Mouse (Mus musculus) limb, embryonic 13.5 days (tissue): ENCODE results near the gene Cacnb4. TPM values are rescaled to one million over a fixed set of nuclear protein-coding genes. Genes with fewer than 3 reads are reported as not detected.
A peak's percentile ranks its signal among the peaks of the same experiment; 100 is the strongest.

Source experiments
- ATAC-seq: fragments of 200-750 bp; cut with Nextera tagmentation; 2 replicates; pipeline ENCODE4 v1.8.0; 2017; ENCODE audit warnings: low read depth, moderate number of reproducible peaks, moderate TSS enrichment; ENCODE audit not compliant: low FRiP score
- H3K27ac ChIP-seq: fragments of 300-500 bp; sonication (generic); 2 replicates; pipeline ENCODE4 v1.5.1; 2015; ENCODE audit warnings: inconsistent platforms, mild to moderate bottlenecking, moderate library complexity
- H3K27me3 ChIP-seq: fragments of 300-500 bp; sonication (generic); 2 replicates; pipeline ENCODE4 v1.6.1; 2015; ENCODE audit warnings: mild to moderate bottlenecking, inconsistent platforms
- H3K36me3 ChIP-seq: fragments of 300-500 bp; sonication (generic); 2 replicates; pipeline ENCODE4 v1.6.1; 2015; ENCODE audit warnings: inconsistent platforms, mild to moderate bottlenecking, moderate library complexity
- H3K4me1 ChIP-seq: fragments of 300-500 bp; sonication (generic); 2 replicates; pipeline ENCODE4 v1.6.1; 2015; ENCODE audit warnings: inconsistent platforms
- H3K4me2 ChIP-seq: fragments of 300-500 bp; sonication (generic); replicated peaks from 2 replicates; pipeline ENCODE4 v1.6.1; 2015; ENCODE audit warnings: inconsistent platforms, mild to moderate bottlenecking, moderate library complexity
- H3K4me3 ChIP-seq: fragments of 300-500 bp; sonication (generic); 2 replicates; pipeline ENCODE4 v1.5.1; 2015; ENCODE audit warnings: moderate library complexity, mild to moderate bottlenecking, inconsistent platforms
- H3K9ac ChIP-seq: fragments of 300-500 bp; sonication (generic); 2 replicates; pipeline ENCODE4 v1.6.1; 2015; ENCODE audit warnings: mild to moderate bottlenecking, inconsistent platforms
- H3K9me3 ChIP-seq: fragments of 300-500 bp; sonication (generic); 2 replicates; pipeline ENCODE4 v1.6.1; 2016; ENCODE audit warnings: inconsistent platforms
- WGBS: fragments of 180-500 bp; shearing (Covaris S2); methylation state at CpG from one replicate; pipeline ENCODE4 v1.1.7; 2015; 5-methylcytosine and 5-hydroxymethylcytosine counted together
- polyA plus RNA-seq: library from polyadenylated mRNA; unstranded; fragments of >200 nt; fragmentation: Nextera tagmentation; extraction: Ambion mirVana; gene quantifications from 2 replicates; pipeline ENCODE4 v1.2.1, GENCODE M21; 2015

The Cacnb4 gene
- 1.3 and 1.6 TPM in 2 replicates for polyA plus RNA-seq

GRCm38 (mm10) chr2:52676023-52676912, at the start of gene Cacnb4:
TSS of gene Cacnb4 (minus strand) at chr2:52676831.
- under 1% methylated on average over 59 of the region's 77 CpGs for WGBS
- no peaks in the 10 kb centered on the region for H3K36me3 ChIP-seq
- H3K4me1 ChIP-seq = peaks cover 18% of the 10 kb centered on the region
- peak within 1 kb of the TSS; percentile 97 for H3K4me2 ChIP-seq
- H3K4me3 ChIP-seq = peak within 1 kb of the TSS; percentile 67
- ATAC-seq = peak; percentile 89
- peak within 1 kb of the TSS; percentile 74 for H3K9ac ChIP-seq
- no peak within 1 kb of the TSS for H3K27ac ChIP-seq
- H3K9me3 ChIP-seq = no peaks in the 10 kb centered on the region
- H3K27me3 ChIP-seq = peaks cover 47% of the 10 kb centered on the region

DNA sequence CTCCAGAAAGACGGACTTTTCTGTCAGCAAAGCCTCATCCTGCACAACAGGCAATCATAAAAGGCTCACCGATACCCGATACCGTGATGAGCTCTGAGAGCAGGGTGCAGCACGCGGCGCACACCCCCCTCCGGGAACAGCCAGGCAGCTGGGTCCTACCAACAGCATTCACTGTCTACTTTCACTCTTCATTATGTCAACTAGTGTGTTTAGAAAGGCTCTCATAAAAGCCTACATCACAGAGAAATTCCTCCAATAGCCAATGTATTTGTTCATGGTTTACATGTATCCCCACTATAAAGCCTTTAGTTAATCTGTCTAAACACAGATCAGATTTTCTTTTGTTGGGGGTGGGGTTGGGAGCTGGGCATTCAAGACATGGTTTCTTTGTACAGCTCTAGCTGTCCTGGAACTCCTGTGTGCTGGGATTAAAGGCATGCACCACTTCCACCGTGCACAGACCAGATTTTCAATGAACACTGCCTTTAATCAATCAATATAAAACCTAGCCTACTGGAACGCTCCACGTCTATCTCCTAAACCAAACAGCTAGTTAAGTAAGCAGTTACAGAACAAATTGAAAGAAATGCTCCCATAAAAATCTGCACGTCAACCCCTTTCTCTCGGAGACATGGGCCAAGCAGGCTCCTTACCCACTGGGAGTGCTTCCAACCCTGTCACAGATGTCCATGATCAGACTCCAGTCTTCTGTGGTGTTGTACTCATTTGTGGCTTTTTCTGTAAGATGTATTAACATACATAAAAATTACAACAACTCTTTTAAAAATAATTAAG, 43.8 kb upstream of the Cacnb4 start:
- Histone ChIP-seq H3K9me3 (no peaks in the 10 kb centered on the region), H3K9ac (no peak overlapping the region), H3K4me1 (0 out of 2 replicates have a peak, but pooled peaks cover 4% of the 10 kb centered on the region), H3K36me3 (no peaks in the 10 kb centered on the region), H3K4me2 (no peak overlapping the region), H3K27ac (no peak overlapping the region), H3K27me3 (no peaks in the 10 kb centered on the region), H3K4me3 (no peak overlapping the region)
- WGBS = 37% methylated on average over 13 of the region's 13 CpGs
- no peak; the same call in 1 of the 2 replicates for ATAC-seq

- Histone ChIP-seq H3K9ac (no peak overlapping the region), H3K36me3 (peaks cover 27% of the 10 kb centered on the region), H3K9me3 (no peaks in the 10 kb centered on the region), H3K27me3 (no peaks in the 10 kb centered on the region), H3K4me2 (no peak overlapping the region), H3K4me3 (no peak overlapping the region), H3K27ac (no peak overlapping the region), H3K4me1 (0 out of 2 replicates have a peak, but pooled peaks cover 4% of the 10 kb centered on the region)
- 95% methylated on average over 5 of the region's 5 CpGs for WGBS
- ATAC-seq = no peak
Measured at GRCm38 (mm10) chr2:52717076-52717475, 40.4 kb upstream of the Cacnb4 start.

GRCm38 (mm10) chr2:52715538-52715937, 38.9 kb upstream of the Cacnb4 start:
- H3K4me1 ChIP-seq = 0 out of 2 replicates have a peak, but pooled peaks cover 4% of the 10 kb centered on the region
- H3K4me2 ChIP-seq = no peak overlapping the region
- H3K9me3 ChIP-seq = no peaks in the 10 kb centered on the region
- no peak for ATAC-seq
- 91% methylated on average over 6 of the region's 6 CpGs for WGBS
- H3K36me3 ChIP-seq = peaks cover 28% of the 10 kb centered on the region
- no peak overlapping the region for H3K9ac ChIP-seq
- no peak overlapping the region for H3K27ac ChIP-seq
- H3K4me3 ChIP-seq = no peak overlapping the region
- H3K27me3 ChIP-seq = no peaks in the 10 kb centered on the region

DNA sequence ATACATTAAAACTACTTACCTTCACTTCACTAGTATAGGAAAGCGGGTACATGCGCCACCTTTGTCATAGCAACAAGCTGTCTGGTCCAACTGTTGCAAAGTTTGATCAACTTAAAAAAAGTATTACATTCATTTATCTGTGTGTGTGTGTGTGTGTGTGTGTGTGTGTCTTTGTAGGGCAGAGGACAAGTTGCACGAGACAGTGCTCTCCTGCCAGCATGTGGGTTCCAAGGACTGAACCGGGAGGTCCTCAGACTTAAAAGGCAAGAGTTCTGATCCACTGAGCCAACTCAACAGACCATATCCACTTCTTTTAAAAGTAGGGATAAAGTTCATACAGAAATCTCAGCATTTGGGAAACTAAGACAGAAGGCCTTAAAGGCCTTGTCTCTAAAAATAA, 37.5 kb upstream of the Cacnb4 start:
- no peak for ATAC-seq
- Histone ChIP-seq H3K27me3 (no peaks in the 10 kb centered on the region), H3K9me3 (no peaks in the 10 kb centered on the region), H3K36me3 (peaks cover 42% of the 10 kb centered on the region), H3K27ac (no peak overlapping the region), H3K4me3 (no peak overlapping the region), H3K4me2 (no peak overlapping the region), H3K4me1 (no peaks in the 10 kb centered on the region), H3K9ac (no peak overlapping the region)
- 92% methylated on average over 4 of the region's 4 CpGs for WGBS

DNA sequence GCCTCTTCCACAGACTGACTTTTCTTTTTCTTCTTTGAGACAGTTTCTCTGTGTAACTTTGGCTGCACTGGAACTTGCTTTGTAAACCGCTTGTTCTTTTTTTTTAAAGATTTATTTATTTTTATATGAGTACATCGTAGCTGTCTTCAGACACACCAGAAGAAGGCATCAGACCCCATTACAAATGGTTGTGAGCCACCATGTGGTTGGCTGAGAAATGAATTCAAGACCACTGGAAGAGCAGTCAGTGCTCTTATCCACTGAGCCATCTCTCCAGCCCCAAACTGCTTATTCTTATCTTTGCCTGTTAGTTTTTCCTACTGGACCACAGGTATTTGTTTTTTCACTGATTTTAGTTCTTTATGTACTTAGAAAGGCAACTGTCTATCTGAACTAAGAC, 34.2 kb upstream of the Cacnb4 start:
- Histone ChIP-seq H3K4me2 (no peak overlapping the region), H3K36me3 (peaks cover 57% of the 10 kb centered on the region), H3K9ac (no peak overlapping the region), H3K27me3 (no peaks in the 10 kb centered on the region), H3K4me3 (no peak overlapping the region), H3K27ac (no peak overlapping the region), H3K4me1 (no peaks in the 10 kb centered on the region), H3K9me3 (no peaks in the 10 kb centered on the region)
- ATAC-seq = no peak
- 89% methylated on average over 2 of the region's 2 CpGs for WGBS

GRCm38 (mm10) chr2:52709417-52709816, 32.8 kb upstream of the Cacnb4 start:
- Histone ChIP-seq H3K27ac (no peak overlapping the region), H3K27me3 (no peaks in the 10 kb centered on the region), H3K4me2 (no peak overlapping the region), H3K36me3 (peaks cover 58% of the 10 kb centered on the region), H3K4me1 (no peaks in the 10 kb centered on the region), H3K4me3 (no peak overlapping the region), H3K9ac (no peak overlapping the region), H3K9me3 (no peaks in the 10 kb centered on the region)
- 90% methylated on average over 5 of the region's 5 CpGs for WGBS
- no peak for ATAC-seq

- WGBS = 86% methylated on average over 11 of the region's 11 CpGs
- Histone ChIP-seq H3K4me2 (no peak overlapping the region), H3K4me3 (no peak overlapping the region), H3K27ac (no peak overlapping the region), H3K27me3 (no peaks in the 10 kb centered on the region), H3K9me3 (no peaks in the 10 kb centered on the region), H3K4me1 (no peaks in the 10 kb centered on the region), H3K9ac (no peak overlapping the region), H3K36me3 (peaks cover 41% of the 10 kb centered on the region)
- ATAC-seq = no peak
Measured at GRCm38 (mm10) chr2:52701368-52702036, 24.9 kb upstream of the Cacnb4 start.

DNA sequence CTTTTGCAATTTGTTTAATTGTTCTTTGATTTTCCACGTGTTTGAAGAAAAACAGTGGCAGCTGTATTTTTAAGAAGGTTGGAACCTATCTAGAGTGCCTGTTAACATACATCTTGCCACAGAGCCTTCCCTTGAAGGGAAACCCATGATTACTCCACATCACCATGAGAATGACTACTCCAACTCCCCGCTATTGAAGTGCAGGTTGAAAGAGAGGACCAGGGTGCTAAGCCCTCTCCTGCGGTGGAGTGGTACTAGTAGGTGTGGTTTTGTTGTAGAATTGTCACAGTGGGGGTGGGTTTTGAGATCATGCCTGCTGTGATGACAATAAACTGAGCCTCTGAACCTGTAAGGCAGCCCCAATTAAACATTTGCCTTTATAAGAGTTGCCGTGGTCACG, 23.7 kb upstream of the Cacnb4 start:
- Histone ChIP-seq H3K27ac (no peak overlapping the region), H3K4me2 (no peak overlapping the region), H3K27me3 (no peaks in the 10 kb centered on the region), H3K4me3 (no peak overlapping the region), H3K4me1 (no peaks in the 10 kb centered on the region), H3K9me3 (no peaks in the 10 kb centered on the region), H3K9ac (no peak overlapping the region), H3K36me3 (peaks cover 36% of the 10 kb centered on the region)
- 53% methylated on average over 5 of the region's 5 CpGs for WGBS
- no peak for ATAC-seq

GRCm38 (mm10) chr2:52694604-52695003, 18.0 kb upstream of the Cacnb4 start:
- Histone ChIP-seq H3K9me3 (no peaks in the 10 kb centered on the region), H3K27ac (no peak overlapping the region), H3K27me3 (no peaks in the 10 kb centered on the region), H3K4me2 (no peak overlapping the region), H3K9ac (no peak overlapping the region), H3K4me3 (no peak overlapping the region), H3K36me3 (peaks cover 22% of the 10 kb centered on the region), H3K4me1 (no peaks in the 10 kb centered on the region)
- WGBS = 78% methylated on average over 6 of the region's 6 CpGs
- ATAC-seq = no peak

- ATAC-seq = no peak
- no peak overlapping the region for H3K4me2 ChIP-seq
- H3K27ac ChIP-seq = no peak overlapping the region
- H3K36me3 ChIP-seq = peaks cover 19% of the 10 kb centered on the region
- no peaks in the 10 kb centered on the region for H3K27me3 ChIP-seq
- no peaks in the 10 kb centered on the region for H3K9me3 ChIP-seq
- WGBS = 70% methylated on average over 4 of the region's 4 CpGs
- H3K4me3 ChIP-seq = no peak overlapping the region
- no peak overlapping the region for H3K9ac ChIP-seq
- H3K4me1 ChIP-seq = no peaks in the 10 kb centered on the region
Measured at GRCm38 (mm10) chr2:52691745-52692144, 15.1 kb upstream of the Cacnb4 start.

GRCm38 (mm10) chr2:52686601-52687000, 10.0 kb upstream of the Cacnb4 start:
- H3K4me1 ChIP-seq = no peaks in the 10 kb centered on the region
- H3K9ac ChIP-seq = no peak overlapping the region
- 76% methylated on average over 6 of the region's 6 CpGs for WGBS
- no peak for ATAC-seq
- no peaks in the 10 kb centered on the region for H3K36me3 ChIP-seq
- no peaks in the 10 kb centered on the region for H3K27me3 ChIP-seq
- no peak overlapping the region for H3K27ac ChIP-seq
- no peak overlapping the region for H3K4me2 ChIP-seq
- H3K4me3 ChIP-seq = no peak overlapping the region
- no peaks in the 10 kb centered on the region for H3K9me3 ChIP-seq
